Mouse (Mus musculus) bone marrow macrophage, adult 2 months (primary cell): ENCODE measurements around the gene Ttf2.

ENCODE experiments used
- CTCF ChIP-seq: IDR thresholded peaks from 2 replicates; pipeline ENCODE4 v1.5.1; 2012; ENCODE audit warnings: low read depth, mild to moderate bottlenecking, low read length, moderate library complexity
- POLR2A ChIP-seq: IDR thresholded peaks from 2 replicates; pipeline ENCODE4 v1.6.1; 2012; ENCODE audit warnings: mild to moderate bottlenecking, low read depth, low read length, borderline replicate concordance

- TF ChIP-seq CTCF (no peak), POLR2A (no peak)
These were observed 45.8 kb upstream of the Ttf2 start for GRCm38 (mm10) chr3:101015254-101015653.
